Comparison of ENCODE assay signal across 10 mouse cellular contexts in the genomic region with DNA sequence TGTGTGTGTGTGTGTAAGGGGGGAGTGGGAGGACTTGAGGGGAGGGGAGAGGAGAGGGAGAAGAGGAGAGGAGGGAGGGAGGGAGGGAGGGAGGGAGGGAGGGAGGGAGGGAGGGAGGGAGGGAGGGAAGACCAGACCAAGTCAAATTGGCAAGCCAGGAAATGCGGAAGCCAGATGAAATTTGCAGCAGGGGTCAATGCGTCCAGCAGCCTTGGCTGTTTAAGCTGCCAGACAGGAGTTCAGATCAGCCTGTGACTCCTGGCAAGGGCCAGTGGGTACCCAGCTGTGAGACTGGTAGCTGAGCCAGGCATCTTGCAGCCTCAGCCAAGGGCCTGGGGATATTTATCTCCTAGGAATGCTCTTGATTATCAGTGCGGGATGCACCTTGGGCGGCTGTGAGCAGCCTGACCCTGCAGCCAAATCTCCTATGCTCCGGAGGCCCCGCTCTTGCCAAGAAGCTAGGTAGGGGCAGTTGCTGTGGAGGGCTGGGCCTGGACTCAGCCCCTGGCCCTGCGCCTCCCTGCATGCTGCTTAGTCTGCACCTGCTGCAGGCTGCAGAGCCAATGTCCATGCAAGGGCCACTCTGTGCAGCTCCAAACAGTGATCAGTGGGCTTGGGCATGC. TPM values are rescaled to one million over a fixed set of nuclear protein-coding genes. Genes with fewer than 3 reads are reported as not detected.
DNase-seq lines count a peak whose midpoint lies in the region; ATAC-seq and TF ChIP-seq lines count a peak whose summit lies in the region.
"Had no signal": no experiment of that assay in that cellular context is flagged by ENCODE, and none has a peak within 500 bp of the region (broad histone marks: within the 10 kb centered on the region; RNA-seq: fewer than 3 reads in every experiment).

No protein-coding gene starts in this region.

- no peak for TF ChIP-seq CTCF in kidney, adult 2 months (conservative IDR thresholded peaks at IDR 0.05; ENCODE audit: insufficient read depth, insufficient read length, low read depth, low read length)
- TF ChIP-seq CTCF in C2C12 (IDR thresholded peaks at IDR 0.05; ENCODE audit: control insufficient read depth, insufficient read depth, insufficient read length), result no peak

- no peaks in the 10 kb centered on the region for H3K36me3 ChIP-seq in kidney, adult 2 months (ENCODE audit: control insufficient read depth, insufficient read depth, low read length)
- H3K36me3 ChIP-seq in C2C12 (ENCODE audit: control insufficient read depth, insufficient read depth), result peaks cover 50% of the 10 kb centered on the region
- no peaks in the 10 kb centered on the region for H3K36me3 ChIP-seq in heart, embryonic 14.5 days (ENCODE audit: control insufficient read depth, insufficient read depth, low read length)

- peaks cover 97% of the 10 kb centered on the region for H3K79me2 ChIP-seq in C2C12 (ENCODE audit: control insufficient read depth, insufficient read depth)

- peaks cover 91% of the 10 kb centered on the region for H3K79me3 ChIP-seq in C2C12 (ENCODE audit: low read depth)

- WGBS in kidney, adult 2 months, result 60% methylated on average over 7 of the region's 7 CpGs
- WGBS in heart, embryonic 14.5 days, result 27% methylated on average over 7 of the region's 7 CpGs

- peak overlapping the region; percentile 5; the same call in 1 of the 2 replicates for H3K4me2 ChIP-seq in heart, embryonic 14.5 days (ENCODE audit: low read length)
- H3K4me2 ChIP-seq: liver, embryonic 11.5 days had no signal

- no peak for TF ChIP-seq POLR2A in kidney, adult 2 months (IDR thresholded peaks at IDR 0.05; ENCODE audit: low read depth, low read length)

- peaks cover 9% of the 10 kb centered on the region; the same call in 1 of the 2 replicates for H3K4me1 ChIP-seq in kidney, adult 2 months (ENCODE audit: control insufficient read depth, insufficient read depth, low read length)
- H3K4me1 ChIP-seq in heart, embryonic 14.5 days (ENCODE audit: control insufficient read depth in 2 of 2, insufficient read depth in 2 of 2, low read length in 2 of 2), result peaks cover 87 to 98% of the 10 kb centered on the region in 2 experiments

- peak overlapping the region; percentile 64 for H3K9ac ChIP-seq in heart, embryonic 14.5 days (ENCODE audit: low read length)

- no peak overlapping the region for H3K27ac ChIP-seq in kidney, adult 2 months (ENCODE audit: insufficient read depth, low read depth, low read length)
- H3K27ac ChIP-seq in heart, embryonic 14.5 days (replicated peaks in 1 of 2; ENCODE audit: control insufficient read depth in 1 of 2, insufficient read depth in 1 of 2, low read depth in 2 of 2, low read length in 2 of 2), result peak overlapping the region; percentile 73 to 81
- H3K27ac ChIP-seq: kidney, postnatal 0 days had no signal

- H3K9me3 ChIP-seq in heart, embryonic 14.5 days (ENCODE audit: control insufficient read depth, low read length), result no peaks in the 10 kb centered on the region

- no peaks in the 10 kb centered on the region for H3K27me3 ChIP-seq in kidney, adult 2 months (replicated peaks; ENCODE audit: control insufficient read depth, insufficient read depth, low read length)
- no peaks in the 10 kb centered on the region for H3K27me3 ChIP-seq in C2C12 (ENCODE audit: control insufficient read depth, insufficient read depth, insufficient read length)
- H3K27me3 ChIP-seq in heart, embryonic 14.5 days (ENCODE audit: control insufficient read depth, insufficient read depth, low read length), result no peaks in the 10 kb centered on the region

- no peak for ATAC-seq in heart, embryonic 14.5 days (ENCODE audit: insufficient number of reproducible peaks, insufficient read depth, low FRiP score, low read depth)

- DNase-seq in kidney, adult 11 months, result peak; percentile 7
- no peak for DNase-seq in kidney, adult 2 months
- DNase-seq in brain, adult 2 months (ENCODE audit: low read depth, low spot score), result peak; percentile 93
- no peak for DNase-seq in frontal cortex, postnatal 25 days (ENCODE audit: low spot score in 2 of 2)
- no peak for DNase-seq in T-cell, adult 2 months (ENCODE audit: low spot score)
- no peak for DNase-seq in lung, adult 18-20 months

- no peak overlapping the region for H3K4me3 ChIP-seq in kidney, adult 2 months (ENCODE audit: insufficient read depth, low read depth, low read length)
- H3K4me3 ChIP-seq in C2C12 (ENCODE audit: insufficient read depth, poor library complexity, severe bottlenecking), result no peak overlapping the region
- no peak overlapping the region for H3K4me3 ChIP-seq in heart, embryonic 14.5 days (ENCODE audit: control insufficient read depth in 1 of 2, insufficient read depth in 1 of 2, low read depth in 1 of 2, low read length in 2 of 2)

- H3ac ChIP-seq in C2C12 (ENCODE audit: control insufficient read depth, insufficient read length, low read depth), result peak overlapping the region; percentile 16

TF ChIP-seq in C2C12, 6 proteins besides CTCF, POLR2A, EP300 and RAD21:
- no peak for TF ChIP-seq FOSL1 (IDR thresholded peaks at IDR 0.05; ENCODE audit: insufficient read depth, low read length, poor library complexity, severe bottlenecking)
- no peak for TF ChIP-seq USF1 (IDR thresholded peaks at IDR 0.05; ENCODE audit: low read depth)
- peak; percentile 12 for TF ChIP-seq MYOD1 (IDR thresholded peaks at IDR 0.05; ENCODE audit: control insufficient read depth, insufficient read length, low read depth)
- TF ChIP-seq MAX (IDR thresholded peaks at IDR 0.05), result no peak
- no peak for TF ChIP-seq MYOG (IDR thresholded peaks at IDR 0.05; ENCODE audit: control insufficient read depth, extremely low read depth, insufficient read length)
- no peak for TF ChIP-seq CEBPB (IDR thresholded peaks at IDR 0.05; ENCODE audit: low read depth)

RNA-seq across cellular contexts. Expression of a gene that starts 9.5 kb away (rescaled TPM):
- 6.1 and 6.2 TPM in 2 replicates for polyA plus RNA-seq in kidney, adult 2 months (2012; rRNA removed)
- 142 TPM for polyA plus RNA-seq in C2C12 (2012; fragmentation: generic; extraction: Trizol)
- polyA plus RNA-seq in heart, embryonic 14.5 days (2014; fragmentation: Nextera tagmentation; extraction: Ambion mirVana), result 11.5 and 13.3 TPM in 2 replicates

Comparison
In these comparisons a context has a peak if more than half of its experiments do, and no peak if none do; other contexts are left out.
1. DNase-seq: peak in kidney, adult 11 months (single experiment) and brain, adult 2 months (single experiment); none in kidney, adult 2 months (single experiment), frontal cortex, postnatal 25 days (0 of 2), T-cell, adult 2 months (single experiment) and lung, adult 18-20 months (0 of 2).